Mouse (Mus musculus) G1E (cell line): ENCODE data around the gene Decr2.

ENCODE experiments used
- CTCF ChIP-seq: IDR thresholded peaks from 2 replicates; pipeline ENCODE4 v1.5.1; 2012; ENCODE audit warnings: low read depth, low read length, inconsistent platforms, mixed read lengths
- GATA1 ChIP-seq: IDR thresholded peaks from 2 replicates; pipeline ENCODE4 v1.6.1; 2012; ENCODE audit warnings: borderline replicate concordance, low read length, inconsistent platforms, mixed read lengths
- GATA2 ChIP-seq: IDR thresholded peaks from 2 replicates; pipeline ENCODE4 v1.6.1; 2012; ENCODE audit warnings: low read depth, low read length, inconsistent platforms, borderline replicate concordance
- POLR2AphosphoS5 ChIP-seq: IDR thresholded peaks from 2 replicates; pipeline ENCODE4 v1.6.1; 2012; ENCODE audit warnings: low read depth, low read length, inconsistent platforms; ENCODE audit not compliant: insufficient replicate concordance
- TAL1 ChIP-seq: conservative IDR thresholded peaks from 2 replicates; pipeline ENCODE4 v1.6.1; 2012; ENCODE audit warnings: low read depth, low read length, inconsistent platforms, mixed read lengths

GRCm38 (mm10) chr17:26052706-26053105 is 37.4 kb downstream of the Decr2 start:
- TF ChIP-seq CTCF (no peak), GATA1 (no peak), TAL1 (no peak), POLR2AphosphoS5 (no peak), GATA2 (no peak)
